Mouse (Mus musculus): ENCODE results near the gene 4930512M02Rik. TPM values are rescaled to one million over a fixed set of nuclear protein-coding genes. Genes with fewer than 3 reads are reported as not detected.
"Not testable (repeated sequence)": the region's sequence is repeated elsewhere in the genome, so short reads cannot be mapped to it uniquely, and the experiment has no call there.

4930512M02Rik gene
- polyA plus RNA-seq (2017; shearing (Covaris generic)) = not detected

DNA sequence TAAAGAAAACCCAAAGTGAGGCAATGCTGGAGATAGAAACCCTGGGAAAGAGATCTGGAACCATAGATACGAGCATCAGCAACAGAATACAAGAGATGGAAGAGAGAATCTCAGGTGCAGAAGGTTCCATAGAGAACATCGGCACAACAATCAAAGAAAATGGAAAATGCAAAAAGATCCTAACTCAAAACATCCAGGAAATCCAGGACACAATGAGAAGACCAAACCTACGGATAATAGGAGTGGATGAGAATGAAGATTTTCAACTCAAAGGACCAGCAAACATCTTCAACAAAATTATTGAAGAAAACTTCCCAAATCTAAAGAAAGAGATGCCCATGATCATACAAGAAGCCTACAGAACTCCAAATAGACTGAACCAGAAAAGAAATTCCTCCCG lies at the start of gene 4930512M02Rik:
Gene 4930512M02Rik, minus strand, starts transcription at position 101 of the 400 bp plus-strand sequence.
- not testable (repeated sequence) for ATAC-seq

DNA sequence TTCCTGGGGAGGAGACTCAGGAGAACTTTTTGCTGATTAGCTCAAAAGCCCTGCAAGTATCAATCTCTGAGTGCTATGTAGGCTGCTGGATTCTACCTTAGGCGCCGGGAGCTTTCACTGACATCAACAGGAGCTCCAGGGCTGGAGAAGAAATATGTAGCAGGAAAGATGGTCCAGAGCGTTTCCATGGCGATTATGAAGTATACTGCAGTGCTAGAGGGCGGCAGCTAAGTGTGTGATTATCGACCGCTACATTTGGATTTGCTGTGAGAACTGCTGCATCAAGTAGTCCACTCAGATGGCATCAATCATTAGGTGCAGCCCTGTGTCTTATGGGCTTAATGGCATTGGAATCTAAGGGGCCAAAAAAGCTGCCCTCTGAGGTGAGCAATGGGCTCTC lies 49.5 kb upstream of the 4930512M02Rik start:
- ATAC-seq = no peak

GRCm38 (mm10) chr11:11676068-11676741 lies 48.6 kb upstream of the 4930512M02Rik start:
- ATAC-seq = no peak

GRCm38 (mm10) chr11:11675063-11675462 lies 47.4 kb upstream of the 4930512M02Rik start:
- no peak for ATAC-seq

DNA sequence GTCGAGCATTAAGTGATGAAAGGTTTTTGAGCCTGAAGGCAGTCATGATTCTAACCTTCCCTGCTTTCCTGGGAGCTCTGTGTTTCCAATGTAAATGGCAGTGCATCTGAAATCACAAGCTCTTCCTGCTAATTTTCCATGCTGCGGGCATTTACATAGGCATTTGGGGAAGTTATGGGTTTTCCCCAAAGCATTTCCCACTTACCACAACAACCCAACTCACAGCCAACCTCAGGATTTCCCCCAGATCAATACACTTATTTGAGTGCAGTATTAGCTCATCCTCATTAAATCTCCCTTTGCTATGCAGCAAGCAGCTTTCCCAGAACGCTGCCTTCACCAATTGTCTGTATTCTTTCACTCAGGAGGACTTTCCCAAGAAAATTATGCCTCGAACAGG lies 45.3 kb upstream of the 4930512M02Rik start:
- no peak for ATAC-seq

GRCm38 (mm10) chr11:11667922-11668290 lies 40.3 kb upstream of the 4930512M02Rik start:
- no peak for ATAC-seq

- ATAC-seq = peak; percentile 40
These were observed 39.8 kb upstream of the 4930512M02Rik start for GRCm38 (mm10) chr11:11667254-11667921.

GRCm38 (mm10) chr11:11660651-11661050 lies 33.0 kb upstream of the 4930512M02Rik start:
- no peak for ATAC-seq

DNA sequence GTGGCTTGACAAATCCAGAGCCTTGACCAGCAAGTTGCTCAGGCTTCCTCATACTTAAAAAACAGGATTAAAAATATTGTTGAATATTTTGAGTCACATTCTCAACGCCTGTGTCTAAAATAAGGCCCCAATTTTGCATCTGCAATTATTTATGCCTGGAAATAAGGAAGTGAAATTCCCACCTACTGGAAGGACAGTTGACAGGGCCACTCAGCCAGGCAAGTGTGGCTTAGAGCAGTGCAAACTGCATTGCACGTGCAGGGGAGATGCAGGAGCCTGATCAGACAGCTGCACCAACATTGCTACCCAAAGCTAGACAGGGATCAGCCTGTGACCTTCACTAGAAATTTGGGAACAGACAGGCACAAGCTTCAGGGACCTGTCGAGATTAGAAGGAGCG lies 31.2 kb upstream of the 4930512M02Rik start:
- ATAC-seq = no peak

DNA sequence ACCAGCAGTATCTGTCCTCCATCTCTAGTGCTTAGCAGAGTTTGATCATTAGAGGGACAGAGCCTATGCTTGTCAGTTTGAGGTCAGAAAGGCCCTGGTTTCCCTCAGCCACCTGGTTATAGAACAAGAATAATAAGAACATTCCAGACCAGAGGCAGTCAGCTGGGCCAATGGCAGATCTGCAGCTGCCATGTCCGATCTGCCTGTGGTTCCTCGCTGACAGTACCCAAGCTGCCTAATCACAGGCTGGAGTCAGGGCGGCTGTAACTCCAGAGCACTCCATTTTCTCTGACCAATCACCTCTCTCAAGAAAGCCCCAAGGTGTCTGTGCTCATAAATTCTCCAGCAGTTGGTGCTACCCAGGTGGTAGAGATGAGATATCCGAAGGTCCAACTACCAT lies 30.0 kb upstream of the 4930512M02Rik start:
- ATAC-seq = no peak

DNA sequence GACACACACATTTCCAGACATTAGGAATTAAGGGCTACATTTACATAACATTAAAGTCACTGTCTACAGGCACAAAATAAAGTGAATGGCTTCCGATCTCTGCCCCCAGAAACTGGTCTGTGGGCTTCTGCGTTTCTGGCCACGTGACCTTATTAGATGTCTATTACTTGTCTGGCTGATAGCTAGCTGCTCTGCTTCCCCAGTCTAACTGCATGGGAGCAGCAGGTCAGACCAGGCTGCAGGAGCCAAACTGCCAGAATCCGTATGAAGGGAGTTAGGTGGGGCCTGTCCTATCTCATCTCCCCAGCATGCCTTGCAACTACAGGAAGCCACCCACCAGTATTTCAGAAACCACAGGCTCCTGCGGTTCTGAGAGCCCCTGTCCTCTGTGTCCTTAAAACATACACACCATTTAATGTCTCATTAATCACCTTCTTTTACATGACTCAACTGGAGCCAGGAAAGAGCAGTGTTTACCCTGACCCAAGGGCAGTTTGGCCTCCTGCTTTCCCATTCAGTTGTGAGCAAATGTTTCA lies 29.4 kb upstream of the 4930512M02Rik start:
- ATAC-seq = peak; percentile 96

DNA sequence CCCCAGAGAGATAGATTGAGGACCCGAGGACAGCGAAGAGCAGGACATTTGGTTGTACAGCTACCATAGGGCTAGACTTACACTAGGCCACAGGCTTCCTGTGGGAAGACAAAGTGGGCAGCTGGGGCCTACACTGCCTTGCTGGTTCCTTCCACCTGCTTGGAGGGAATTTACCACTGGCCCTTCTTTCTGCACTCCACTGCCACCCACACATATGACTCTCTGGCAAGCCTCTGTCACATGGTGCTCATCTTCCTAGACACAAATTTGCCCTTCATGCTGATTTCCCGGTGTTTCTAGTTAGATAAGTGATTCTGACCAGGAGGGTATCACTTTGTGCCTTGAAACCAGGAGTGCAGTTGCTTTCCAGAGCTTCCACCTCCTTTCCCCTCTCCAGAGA lies 28.8 kb upstream of the 4930512M02Rik start:
- ATAC-seq = no peak

- ATAC-seq = no peak
These were observed 16.7 kb upstream of the 4930512M02Rik start for GRCm38 (mm10) chr11:11644303-11644702.

- no peak for ATAC-seq
These were observed 3.4 kb downstream of the 4930512M02Rik start for GRCm38 (mm10) chr11:11624073-11624705.

DNA sequence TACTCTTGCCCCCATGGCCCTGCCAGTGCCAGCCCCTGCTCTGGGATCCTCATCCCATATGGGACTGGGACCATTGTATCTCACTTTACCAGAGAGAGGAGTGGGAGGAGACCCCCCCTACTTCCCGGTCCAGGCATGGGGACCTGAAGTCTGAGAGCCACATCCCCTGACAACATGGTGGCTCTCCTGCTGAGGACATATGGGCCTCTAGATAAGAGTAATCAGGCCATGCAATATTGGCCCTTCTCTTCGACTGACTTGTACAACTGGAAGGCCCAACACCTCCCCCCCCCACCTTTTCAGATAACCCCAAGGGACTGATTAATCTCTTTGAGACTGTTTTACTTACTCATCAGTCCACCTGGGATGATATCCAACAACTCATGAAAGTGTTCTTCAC lies 18.4 kb downstream of the 4930512M02Rik start:
- no peak for ATAC-seq

DNA sequence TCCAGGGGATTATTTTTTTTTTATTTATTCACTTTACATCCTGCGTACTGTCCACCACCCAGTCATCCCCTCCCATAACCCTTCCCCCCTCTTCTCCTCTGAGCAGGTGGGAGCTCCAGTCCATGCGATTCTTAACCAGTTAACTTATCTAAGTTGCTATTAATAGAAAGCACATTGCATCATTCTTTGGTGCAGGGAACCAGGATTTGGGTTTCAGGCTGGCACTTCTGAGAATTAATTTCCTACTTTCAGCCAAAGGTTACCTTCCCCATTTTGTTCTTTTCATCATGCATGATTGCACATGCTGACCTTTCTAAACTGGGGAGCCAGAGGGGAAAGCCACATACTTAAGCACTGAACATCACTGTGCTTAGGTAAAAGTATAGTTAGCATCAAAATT lies 40.3 kb downstream of the 4930512M02Rik start:
- ATAC-seq = no peak

GRCm38 (mm10) chr11:11586423-11586822 lies 41.2 kb downstream of the 4930512M02Rik start:
- no peak for ATAC-seq

DNA sequence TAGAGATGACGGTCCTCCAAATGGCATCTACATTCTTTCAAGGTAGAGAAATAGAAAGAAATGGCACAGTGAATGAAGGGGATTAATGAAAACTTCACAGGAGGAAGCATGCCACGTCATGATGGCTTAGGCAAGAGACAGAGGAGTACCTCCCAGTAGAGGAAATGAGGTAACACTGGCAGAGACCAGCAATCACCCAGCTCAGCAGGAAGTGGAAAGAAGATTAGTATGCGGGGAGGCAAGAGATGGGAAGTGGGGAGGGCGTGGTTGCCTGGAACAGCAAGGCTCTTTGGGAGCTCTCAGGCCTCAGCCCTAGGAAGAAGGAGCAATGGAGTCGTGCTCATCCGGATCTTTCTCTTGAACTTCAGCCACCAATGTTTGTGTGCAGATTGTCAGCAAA lies 53.9 kb downstream of the 4930512M02Rik start:
- peak; percentile 89 for ATAC-seq

DNA sequence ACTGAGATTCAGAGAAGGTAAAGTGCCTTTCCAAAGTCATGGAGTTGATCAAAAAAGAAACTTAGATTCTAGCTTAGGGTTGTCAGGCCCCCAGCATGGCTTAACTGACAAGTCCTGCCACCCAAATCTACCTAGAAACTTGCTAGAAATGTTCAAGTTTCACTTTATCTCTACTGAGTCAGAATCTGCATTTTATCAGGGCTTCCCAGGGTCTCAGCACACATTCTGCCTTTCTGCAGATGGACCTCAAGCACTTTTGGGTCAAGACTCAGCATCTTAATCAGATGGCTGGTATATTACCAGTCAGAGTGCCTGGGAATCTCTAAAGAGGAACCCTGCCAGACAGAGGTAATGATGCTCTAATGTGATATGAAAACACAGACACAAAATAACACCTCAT lies 56.9 kb downstream of the 4930512M02Rik start:
- no peak for ATAC-seq

GRCm38 (mm10) chr11:11569466-11570132 lies 58.0 kb downstream of the 4930512M02Rik start:
- ATAC-seq = peak; percentile 55

DNA sequence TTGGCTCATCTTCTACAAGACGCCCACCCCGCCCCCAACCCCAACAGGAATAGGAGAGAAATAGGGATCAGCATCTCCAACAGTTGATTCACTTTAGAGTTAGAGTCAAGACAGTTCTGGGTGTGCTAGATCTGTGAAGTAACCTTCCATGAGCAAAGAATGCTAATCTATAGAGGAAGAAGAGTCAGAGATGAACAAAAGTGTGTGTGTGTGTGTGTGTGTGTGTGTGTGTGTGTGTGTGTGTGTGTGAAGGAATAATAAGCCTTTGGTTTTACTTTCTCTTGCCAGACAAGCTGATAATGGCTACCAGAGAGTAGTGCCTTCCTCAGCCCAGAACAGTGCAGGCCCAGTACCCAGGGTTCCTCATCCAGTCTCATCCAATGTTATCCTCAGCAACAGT lies 59.6 kb downstream of the 4930512M02Rik start:
- no peak for ATAC-seq

- no peak for ATAC-seq
These were observed 62.4 kb downstream of the 4930512M02Rik start for GRCm38 (mm10) chr11:11565146-11565820.

Data from activated CD4-positive, CD25-positive, alpha-beta regulatory T cell, adult 4 months (primary cell).